Mouse (Mus musculus) stomach, embryonic 16.5 days (tissue): ENCODE measurements around the gene Olfr437. TPM values are rescaled to one million over a fixed set of nuclear protein-coding genes. Genes with fewer than 3 reads are reported as not detected.
"Not testable (repeated sequence)": the region's sequence is repeated elsewhere in the genome, so short reads cannot be mapped to it uniquely, and the experiment has no call there.

Experiments used
- ATAC-seq: fragments of 200-750 bp; cut with Nextera tagmentation; 2 replicates; pipeline ENCODE4 v1.8.0; 2017; ENCODE audit warnings: moderate number of reproducible peaks, moderate TSS enrichment; ENCODE audit not compliant: insufficient read depth, low FRiP score
- H3K27ac ChIP-seq: fragments of 300-500 bp; sonication (generic); 2 replicates; pipeline ENCODE4 v1.5.1; 2014; ENCODE audit warnings: low read length
- H3K27me3 ChIP-seq: fragments of 300-500 bp; sonication (generic); 2 replicates; pipeline ENCODE4 v1.6.1; 2014; ENCODE audit warnings: low read length, control low read depth, mixed read lengths; ENCODE audit not compliant: control insufficient read depth, insufficient read depth
- H3K36me3 ChIP-seq: fragments of 300-500 bp; sonication (generic); 2 replicates; pipeline ENCODE4 v1.6.1; 2014; ENCODE audit warnings: low read length; ENCODE audit not compliant: control insufficient read depth, insufficient read depth
- H3K4me1 ChIP-seq: fragments of 300-500 bp; sonication (generic); 2 replicates; pipeline ENCODE4 v1.6.1; 2014; ENCODE audit warnings: low read length, control low read depth, mixed read lengths; ENCODE audit not compliant: control insufficient read depth, insufficient read depth
- H3K4me2 ChIP-seq: fragments of 300-500 bp; sonication (generic); 2 replicates; pipeline ENCODE4 v1.6.1; 2014; ENCODE audit warnings: low read depth, low read length, mixed read lengths
- H3K4me3 ChIP-seq: fragments of 300-500 bp; sonication (generic); replicated peaks from 2 replicates; pipeline ENCODE4 v1.5.1; 2014; ENCODE audit warnings: mild to moderate bottlenecking, low read length
- H3K9ac ChIP-seq: fragments of 300-500 bp; sonication (generic); 2 replicates; pipeline ENCODE4 v1.6.1; 2014; ENCODE audit warnings: low read length
- H3K9me3 ChIP-seq: fragments of 300-500 bp; sonication (generic); replicated peaks from 2 replicates; pipeline ENCODE4 v1.6.1; 2016; ENCODE audit warnings: low read length, control low read depth; ENCODE audit not compliant: control insufficient read depth
- WGBS: fragments of 180-500 bp; shearing (Covaris S2); extraction: QIAGEN DNeasy Blood & Tissue Kit; methylation state at CpG from one replicate; pipeline ENCODE4 v1.1.7; 2014; 5-methylcytosine and 5-hydroxymethylcytosine counted together
- polyA plus RNA-seq: library from polyadenylated mRNA; unstranded; fragments of >200 nt; fragmentation: Nextera tagmentation; extraction: Ambion mirVana; gene quantifications from 2 replicates; pipeline ENCODE4 v1.2.1, GENCODE M21; 2015

Gene Olfr437
- polyA plus RNA-seq: not detected in 2 replicates

GRCm38 (mm10) chr6:43162982-43163381 is at the start of gene Olfr437:
Gene Olfr437 (plus strand): TSS chr6:43163282.
- H3K9me3 ChIP-seq: no peaks in the 10 kb centered on the region
- ATAC-seq: no peak
- WGBS: 64% methylated on average over 3 of the region's 3 CpGs
- H3K4me3 ChIP-seq: no peak within 1 kb of the TSS
- no peaks in the 10 kb centered on the region for H3K27me3 ChIP-seq
- H3K4me1 ChIP-seq: no peaks in the 10 kb centered on the region
- H3K27ac ChIP-seq: no peak within 1 kb of the TSS
- H3K36me3 ChIP-seq: no peaks in the 10 kb centered on the region
- no peak within 1 kb of the TSS for H3K4me2 ChIP-seq
- H3K9ac ChIP-seq: no peak within 1 kb of the TSS

DNA sequence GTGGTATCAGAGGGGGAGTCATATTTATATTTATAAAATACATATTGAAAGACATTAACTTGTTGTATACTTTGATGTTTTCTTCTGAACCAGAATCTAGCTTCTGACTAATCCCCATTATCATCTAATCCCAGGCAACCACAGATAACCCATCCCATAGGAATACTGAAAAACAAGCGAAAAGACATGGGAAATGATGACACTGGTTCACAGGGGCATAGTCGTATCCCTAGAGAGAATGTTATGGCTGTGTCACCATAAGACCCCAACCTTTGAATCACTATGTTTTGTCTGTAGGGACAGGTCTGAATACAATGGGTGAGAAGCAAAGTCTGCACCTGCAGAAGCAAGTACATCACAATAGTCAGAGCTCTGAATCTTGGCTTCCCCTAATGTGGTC is 16.8 kb upstream of the Olfr437 start, which contains the start of gene Olfr237-ps1:
Gene Olfr237-ps1, plus strand, starts transcription at position 301 of the 400 bp plus-strand sequence.
- H3K4me3 ChIP-seq, H3K27me3 ChIP-seq: not testable (repeated sequence)
- WGBS: 89% methylated on average over 2 of the region's 2 CpGs

GRCm38 (mm10) chr6:43159502-43159901 is 3.6 kb upstream of the Olfr437 start:
- H3K36me3 ChIP-seq: no peaks in the 10 kb centered on the region
- H3K4me3 ChIP-seq: no peak overlapping the region
- H3K9ac ChIP-seq: no peak overlapping the region
- no peaks in the 10 kb centered on the region for H3K9me3 ChIP-seq
- ATAC-seq: no peak
- H3K27ac ChIP-seq: no peak overlapping the region
- no peaks in the 10 kb centered on the region for H3K4me1 ChIP-seq
- WGBS: 58% methylated on average over 1 of the region's 1 CpGs
- no peaks in the 10 kb centered on the region for H3K27me3 ChIP-seq
- H3K4me2 ChIP-seq: no peak overlapping the region

More for the DNA sequence above, 16.8 kb upstream of the Olfr437 start, which contains the start of gene Olfr237-ps1:
- not testable (repeated sequence) for H3K36me3 ChIP-seq, H3K27ac ChIP-seq, H3K9ac ChIP-seq, H3K9me3 ChIP-seq, H3K4me1 ChIP-seq, H3K4me2 ChIP-seq, ATAC-seq

GRCm38 (mm10) chr6:43167246-43167645 is 4.2 kb downstream of the Olfr437 start:
- H3K4me1 ChIP-seq: no peaks in the 10 kb centered on the region
- no peaks in the 10 kb centered on the region for H3K27me3 ChIP-seq
- 97% methylated on average over 4 of the region's 4 CpGs for WGBS
- H3K4me3 ChIP-seq: no peak overlapping the region
- H3K27ac ChIP-seq: no peak overlapping the region
- no peaks in the 10 kb centered on the region for H3K36me3 ChIP-seq
- no peaks in the 10 kb centered on the region for H3K9me3 ChIP-seq
- H3K9ac ChIP-seq: no peak overlapping the region
- no peak overlapping the region for H3K4me2 ChIP-seq
- no peak for ATAC-seq

DNA sequence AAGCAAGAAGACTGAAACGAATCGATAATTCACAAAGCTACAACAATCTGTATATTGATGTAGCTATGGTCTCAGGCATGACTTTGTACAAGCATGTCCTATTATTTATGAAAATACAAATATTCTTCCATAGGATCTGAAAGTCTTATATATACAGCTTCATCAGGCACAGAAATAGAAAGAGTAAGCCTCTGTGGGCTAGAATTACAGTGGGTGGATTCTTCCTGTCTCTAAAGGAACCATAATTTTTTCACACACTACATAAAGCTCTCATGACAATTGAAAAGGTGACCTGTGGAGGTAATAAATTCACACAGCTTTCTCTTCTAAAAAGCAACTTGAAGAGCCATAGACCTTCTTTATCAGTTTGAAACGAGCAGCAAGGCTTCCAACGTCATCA is 8.8 kb downstream of the Olfr437 start, which contains the start of gene Olfr13:
Gene Olfr13, plus strand, starts transcription at position 301 of the 400 bp plus-strand sequence.
- no peak for ATAC-seq
- Histone ChIP-seq H3K4me2 (no peak within 1 kb of the TSS), H3K4me3 (no peak within 1 kb of the TSS), H3K4me1 (no peaks in the 10 kb centered on the region), H3K36me3 (no peaks in the 10 kb centered on the region), H3K27me3 (no peaks in the 10 kb centered on the region), H3K9me3 (no peaks in the 10 kb centered on the region), H3K27ac (no peak within 1 kb of the TSS), H3K9ac (no peak within 1 kb of the TSS)
- 57% methylated on average over 4 of the region's 4 CpGs for WGBS

- Histone ChIP-seq H3K27me3 (no peaks in the 10 kb centered on the region), H3K9me3 (no peaks in the 10 kb centered on the region), H3K4me1 (no peaks in the 10 kb centered on the region), H3K36me3 (no peaks in the 10 kb centered on the region), H3K9ac (no peak overlapping the region), H3K27ac (no peak overlapping the region), H3K4me3 (no peak overlapping the region), H3K4me2 (no peak overlapping the region)
- 71% methylated on average over 1 of the region's 1 CpGs for WGBS
- ATAC-seq: no peak
Measured at GRCm38 (mm10) chr6:43178129-43178528, 15.0 kb downstream of the Olfr437 start.

DNA sequence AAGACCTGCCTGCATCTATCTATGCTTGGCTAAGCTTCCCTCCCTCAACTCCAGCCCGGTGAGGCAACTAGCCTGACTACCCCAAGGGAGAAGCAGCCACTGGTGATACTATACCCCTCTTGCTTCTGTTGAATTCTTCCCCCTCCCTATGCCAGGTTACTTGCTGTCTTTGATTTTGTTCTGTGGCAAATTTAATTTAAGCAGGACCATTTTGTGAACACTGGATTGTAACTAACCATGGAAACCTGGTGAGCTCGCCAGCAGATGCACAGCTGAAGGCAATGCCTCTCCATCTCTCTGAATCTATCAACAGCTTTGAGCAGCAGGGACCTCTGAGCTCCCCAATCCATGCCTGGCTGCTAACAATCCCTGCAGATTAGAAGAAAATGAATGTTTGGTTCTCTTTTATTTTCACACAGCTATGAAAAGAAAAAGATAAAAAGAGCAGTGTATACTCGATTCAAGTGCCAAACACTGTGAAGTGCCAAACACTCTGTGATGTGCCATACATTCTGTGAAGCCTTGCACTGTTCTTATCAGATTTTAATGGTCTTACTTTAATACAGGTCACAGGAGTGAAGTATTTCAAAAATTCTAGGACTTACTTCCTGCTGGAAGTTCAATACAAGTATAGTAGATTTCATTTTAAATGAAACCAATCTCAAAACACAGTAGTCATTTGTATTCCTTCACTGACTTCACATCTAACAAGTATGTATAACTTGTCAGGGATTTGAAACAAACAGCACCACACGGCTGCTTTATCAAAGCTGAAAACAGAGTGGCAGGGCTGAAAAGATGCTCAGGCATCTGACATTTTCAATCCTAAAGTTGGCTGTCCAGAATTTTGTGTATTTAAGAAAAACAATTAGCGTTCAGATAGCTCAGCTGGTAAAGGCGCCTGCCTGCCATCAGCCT is 15.8 kb downstream of the Olfr437 start:
- Histone ChIP-seq H3K27me3 (no peaks in the 10 kb centered on the region), H3K36me3 (no peaks in the 10 kb centered on the region), H3K4me3 (no peak overlapping the region), H3K9me3 (no peaks in the 10 kb centered on the region), H3K27ac (no peak overlapping the region), H3K4me1 (no peaks in the 10 kb centered on the region), H3K4me2 (no peak overlapping the region), H3K9ac (no peak overlapping the region)
- no peak for ATAC-seq
- WGBS: 48% methylated on average over 6 of the region's 6 CpGs

- ATAC-seq: no peak
- Histone ChIP-seq H3K4me1 (no peaks in the 10 kb centered on the region), H3K9ac (no peak overlapping the region), H3K36me3 (no peaks in the 10 kb centered on the region), H3K27ac (no peak overlapping the region), H3K4me3 (no peak overlapping the region), H3K9me3 (no peaks in the 10 kb centered on the region), H3K27me3 (no peaks in the 10 kb centered on the region), H3K4me2 (no peak overlapping the region)
- 51% methylated on average over 3 of the region's 3 CpGs for WGBS
Measured at GRCm38 (mm10) chr6:43190986-43191385, 27.9 kb downstream of the Olfr437 start.

DNA sequence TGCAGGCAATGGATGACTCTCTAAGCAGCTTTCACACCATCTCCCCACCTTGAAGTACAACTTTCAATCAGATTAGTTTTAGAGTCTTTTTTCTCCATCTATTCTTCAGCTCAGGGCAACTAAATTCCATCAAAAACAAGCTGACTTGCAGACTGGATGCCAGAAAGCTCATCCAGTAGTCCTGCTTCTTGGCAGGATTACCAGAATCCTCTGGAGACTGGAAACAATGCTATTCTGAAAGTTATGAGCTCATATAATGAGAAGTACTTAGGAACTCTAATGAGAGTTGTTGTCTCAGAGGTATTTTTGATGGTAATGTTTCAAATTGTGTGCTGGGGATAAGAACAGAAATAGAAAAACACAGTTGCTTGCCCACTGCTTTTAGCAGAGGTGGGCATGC is 33.7 kb downstream of the Olfr437 start, which contains the start of gene Olfr435:
Gene Olfr435, plus strand, starts transcription at position 366 of the 400 bp plus-strand sequence.
- H3K36me3 ChIP-seq: no peaks in the 10 kb centered on the region
- no peak within 1 kb of the TSS for H3K27ac ChIP-seq
- H3K4me1 ChIP-seq: no peaks in the 10 kb centered on the region
- no peak for ATAC-seq
- H3K27me3 ChIP-seq: no peaks in the 10 kb centered on the region
- H3K4me2 ChIP-seq: no peak within 1 kb of the TSS
- no peaks in the 10 kb centered on the region for H3K9me3 ChIP-seq
- no peak within 1 kb of the TSS for H3K9ac ChIP-seq
- no peak within 1 kb of the TSS for H3K4me3 ChIP-seq
